Mouse (Mus musculus): ENCODE measurements at regions not wholly inside any gene's neighbourhood (a gene's known extent, or its start where the extent isn't known, plus 50 kb on each side); places are given as distances from the start of the nearest gene placed in this dataset.

DNA sequence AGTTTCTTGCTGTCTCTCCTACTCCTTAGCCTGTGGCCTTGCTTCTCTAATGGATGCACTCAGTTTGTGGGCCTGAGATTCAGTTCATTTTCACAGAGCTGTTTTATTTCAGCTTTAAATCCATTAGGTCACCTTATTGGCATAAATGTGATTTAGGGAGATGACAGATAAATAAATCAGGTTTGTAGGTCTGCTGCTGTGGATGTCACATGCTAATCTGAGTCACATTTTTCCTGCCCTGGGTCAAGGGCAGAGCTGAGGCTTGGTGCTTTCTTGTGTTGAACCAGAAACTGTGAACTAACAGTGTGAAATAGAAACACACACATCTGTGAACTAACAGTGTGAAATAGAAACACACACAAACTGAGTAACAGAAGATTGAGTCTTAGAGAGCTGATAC lies 266.9 kb downstream of the Kcnrg start:
- no peak for TF ChIP-seq CTCF (IDR thresholded peaks at IDR 0.05; ENCODE audit: control insufficient read depth, insufficient read depth, insufficient read length)
- no peak for TF ChIP-seq MAX (IDR thresholded peaks at IDR 0.05)
- TF ChIP-seq CEBPB (IDR thresholded peaks at IDR 0.05; ENCODE audit: low read depth), result no peak
- TF ChIP-seq USF1 (IDR thresholded peaks at IDR 0.05; ENCODE audit: low read depth), result no peak
- TF ChIP-seq MYOG (IDR thresholded peaks at IDR 0.05; ENCODE audit: control insufficient read depth, extremely low read depth, insufficient read length), result no peak
- TF ChIP-seq MYOD1 (IDR thresholded peaks at IDR 0.05; ENCODE audit: control insufficient read depth, insufficient read length, low read depth), result no peak
- TF ChIP-seq FOSL1 (IDR thresholded peaks at IDR 0.05; ENCODE audit: insufficient read depth, low read length, poor library complexity, severe bottlenecking), result no peak

Data from C2C12 (cell line).